Mouse (Mus musculus) ES-Bruce4 (cell line): Measurements from ENCODE around the gene Tekt1. TPM values are rescaled to one million over a fixed set of nuclear protein-coding genes. Genes with fewer than 3 reads are reported as not detected.
A peak's percentile ranks its signal among the peaks of the same experiment; 100 is the strongest.

Source experiments
- H3K27ac ChIP-seq: 2 replicates; pipeline ENCODE4 v1.5.1; 2012; ENCODE audit warnings: low read length, inconsistent platforms; ENCODE audit not compliant: insufficient read depth
- H3K27me3 ChIP-seq: 2 replicates; pipeline ENCODE4 v1.6.1; 2012; ENCODE audit warnings: mild to moderate bottlenecking, low read length, inconsistent platforms; ENCODE audit not compliant: control insufficient read depth, poor library complexity, insufficient read depth, severe bottlenecking
- H3K36me3 ChIP-seq: 2 replicates; pipeline ENCODE4 v1.6.1; 2012; ENCODE audit warnings: inconsistent platforms, mild to moderate bottlenecking, low read length, moderate library complexity; ENCODE audit not compliant: control insufficient read depth, poor library complexity, insufficient read depth, severe bottlenecking
- H3K4me1 ChIP-seq: one replicate; pipeline ENCODE4 v1.8.1; 2011; ENCODE audit warnings: low read length; ENCODE audit not compliant: control insufficient read depth, insufficient read depth
- H3K4me3 ChIP-seq: 2 replicates; pipeline ENCODE4 v1.5.1; 2011; ENCODE audit warnings: low read depth, mild to moderate bottlenecking, low read length
- H3K9ac ChIP-seq: 2 replicates; pipeline ENCODE4 v1.6.1; 2012; ENCODE audit warnings: low read depth, mild to moderate bottlenecking, inconsistent platforms; ENCODE audit not compliant: poor library complexity, severe bottlenecking
- H3K9me3 ChIP-seq: replicated peaks from 2 replicates; pipeline ENCODE4 v1.6.1; 2012; ENCODE audit warnings: mild to moderate bottlenecking, low read length, inconsistent platforms; ENCODE audit not compliant: control insufficient read depth, poor library complexity, insufficient read depth, severe bottlenecking
- CTCF ChIP-seq: IDR thresholded peaks from one replicate; pipeline ENCODE4 v1.8.1; 2011; ENCODE audit warnings: low read depth, low read length
- EP300 ChIP-seq: IDR thresholded peaks from 2 replicates; pipeline ENCODE4 v1.6.1; 2011; ENCODE audit warnings: low read depth, low read length; ENCODE audit not compliant: insufficient read depth
- POLR2A ChIP-seq: IDR thresholded peaks from one replicate; pipeline ENCODE4 v1.8.1; 2011; ENCODE audit warnings: low read length; ENCODE audit not compliant: insufficient read depth
- polyA plus RNA-seq: library from polyadenylated mRNA; stranded (reverse); fragments of >200 nt; gene quantifications from 2 replicates; pipeline ENCODE4 v1.2.4, GENCODE M21; 2011; ENCODE audit warnings: low read depth; ENCODE audit not compliant: missing spikeins, insufficient read depth, insufficient read length

Tekt1 gene
- 0.64 and 0.87 TPM in 2 replicates for polyA plus RNA-seq

DNA sequence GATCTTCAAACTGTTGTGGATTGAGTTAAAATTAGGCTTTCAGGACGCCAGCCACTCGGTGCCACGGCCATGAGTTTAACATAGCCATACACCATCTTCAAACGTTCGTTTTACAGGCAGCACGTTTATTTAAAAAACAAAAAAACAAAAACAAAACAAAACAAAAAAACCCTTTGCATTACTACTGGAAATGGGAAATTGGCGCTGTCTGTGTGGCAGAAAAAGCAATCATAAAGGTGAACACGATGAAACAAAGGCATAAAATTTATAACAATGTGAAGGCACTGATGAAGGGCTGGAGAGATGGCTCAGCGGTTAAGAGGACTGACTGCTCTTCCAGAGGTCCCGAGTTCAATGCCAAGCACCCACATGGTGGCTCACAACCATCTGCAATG, at the start of gene Tekt1:
Gene Tekt1, minus strand, starts transcription at position 96 of the 395 bp plus-strand sequence.
- Histone ChIP-seq H3K27ac (no peak within 1 kb of the TSS), H3K4me3 (peak within 1 kb of the TSS; percentile 18), H3K36me3 (no peaks in the 10 kb centered on the region), H3K27me3 (no peaks in the 10 kb centered on the region), H3K9ac (no peak within 1 kb of the TSS), H3K4me1 (no peaks in the 10 kb centered on the region), H3K9me3 (no peaks in the 10 kb centered on the region)
- TF ChIP-seq CTCF, result no peak
- no peak for TF ChIP-seq EP300
- no peak for TF ChIP-seq POLR2A

DNA sequence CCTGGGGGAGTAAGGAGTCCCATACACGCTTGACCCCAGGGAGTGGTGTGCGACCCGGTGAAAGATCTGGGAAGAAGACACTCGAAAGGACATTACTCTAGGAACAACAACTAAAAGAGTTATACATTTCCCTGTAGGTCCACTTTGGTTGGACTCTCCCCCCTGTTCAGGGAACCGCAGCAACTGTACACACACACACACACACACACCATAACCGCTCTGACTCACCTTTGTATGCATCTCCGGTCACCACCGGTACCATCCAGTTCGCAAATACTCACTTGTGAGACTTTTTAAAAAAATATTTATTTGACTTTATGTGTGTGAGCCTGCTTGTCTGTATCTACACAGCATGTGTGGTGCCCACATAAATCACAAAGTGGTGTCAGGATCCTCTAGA, 49.7 kb upstream of the Tekt1 start:
- Histone ChIP-seq H3K4me1 (peaks cover 4% of the 10 kb centered on the region), H3K36me3 (no peaks in the 10 kb centered on the region), H3K27me3 (no peaks in the 10 kb centered on the region), H3K9me3 (no peaks in the 10 kb centered on the region), H3K4me3 (0 out of 2 replicates have a peak overlapping the region, but pooled peaks have one; percentile 20), H3K27ac (no peak overlapping the region), H3K9ac (peak overlapping the region; percentile 29; the same call in 1 of the 2 replicates)
- TF ChIP-seq CTCF (no peak), EP300 (no peak), POLR2A (no peak)

DNA sequence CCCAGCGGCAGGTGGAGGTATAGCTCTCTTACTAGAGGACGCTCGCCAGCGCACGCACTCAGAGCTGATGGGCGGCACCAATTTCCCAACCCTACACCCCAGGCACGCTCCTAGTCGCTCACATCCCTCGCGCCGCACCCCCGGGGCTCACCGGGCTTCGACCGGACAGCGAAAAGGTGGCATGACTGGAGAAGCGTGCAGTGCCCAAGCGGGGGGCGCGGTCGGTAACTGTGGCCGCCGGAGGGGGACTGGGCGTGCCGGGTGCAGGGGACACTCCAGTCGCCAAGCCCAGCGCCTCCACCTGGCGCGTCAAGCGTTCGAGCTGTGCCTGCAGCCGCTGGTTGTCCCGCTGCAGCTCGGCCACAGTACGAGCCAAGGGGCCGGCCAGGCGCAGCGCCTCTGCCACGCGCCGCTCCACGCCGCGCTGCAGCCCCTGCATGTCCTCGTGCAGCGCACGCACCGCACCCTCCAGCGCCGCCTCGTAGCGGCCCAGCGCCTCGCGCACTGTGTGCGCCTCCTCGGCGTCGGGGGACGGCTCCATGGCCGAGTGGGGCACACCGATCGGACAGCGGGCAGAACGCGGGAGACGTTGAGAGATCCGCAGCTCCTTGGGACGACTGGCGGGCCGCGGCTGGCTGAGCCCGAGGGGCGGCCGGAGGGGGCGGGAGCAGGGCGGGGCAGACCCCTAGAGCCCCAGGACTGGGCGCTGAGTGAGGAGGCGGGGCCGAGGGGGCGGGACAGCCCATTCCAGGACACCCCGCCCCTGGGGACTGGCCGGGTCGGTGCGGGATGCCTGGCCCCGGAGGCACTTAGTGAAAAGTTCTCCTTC, 49.1 kb upstream of the Tekt1 start, which contains the start of gene Smtnl2:
Gene Smtnl2, minus strand, starts transcription at position 621 of the 829 bp plus-strand sequence.
- Histone ChIP-seq H3K4me3 (peak within 1 kb of the TSS; percentile 71), H3K36me3 (no peaks in the 10 kb centered on the region), H3K9ac (peak within 1 kb of the TSS; percentile 29), H3K9me3 (no peaks in the 10 kb centered on the region), H3K27ac (0 out of 2 replicates have a peak within 1 kb of the TSS, but pooled peaks have one; percentile 37), H3K27me3 (no peaks in the 10 kb centered on the region), H3K4me1 (peaks cover 4% of the 10 kb centered on the region)
- TF ChIP-seq CTCF (peak; percentile 42), POLR2A (peak; percentile 29), EP300 (no peak)

DNA sequence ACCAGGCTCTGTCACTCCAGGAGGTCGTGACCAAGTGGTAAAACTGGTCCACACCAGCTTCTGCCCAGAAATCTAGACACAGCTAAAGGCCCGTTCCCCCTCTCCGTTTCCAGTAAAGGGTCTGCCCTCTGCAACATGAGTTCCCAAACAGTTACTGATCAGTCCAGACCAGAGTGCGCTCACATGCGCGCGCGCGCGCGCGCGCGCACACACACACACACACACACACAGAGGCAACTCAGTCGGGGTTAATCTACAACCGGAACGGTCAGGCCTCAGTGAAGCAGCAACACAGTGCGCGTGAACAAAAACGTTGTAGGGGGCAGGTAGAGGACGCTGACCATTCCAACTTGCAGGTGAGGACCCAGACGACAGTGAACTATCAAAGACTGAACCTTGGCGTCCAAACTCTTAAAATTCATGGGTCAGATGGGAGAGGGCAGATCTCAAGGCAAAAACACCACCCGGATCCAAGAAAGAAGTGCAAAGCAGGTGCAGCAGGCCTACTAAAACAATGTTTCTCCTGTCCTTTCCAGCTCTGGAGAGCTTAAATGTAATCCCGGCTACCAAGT, 48.4 kb upstream of the Tekt1 start:
- H3K27ac ChIP-seq, result 0 out of 2 replicates have a peak overlapping the region, but pooled peaks have one; percentile 37
- no peaks in the 10 kb centered on the region for H3K36me3 ChIP-seq
- peak overlapping the region; percentile 71 for H3K4me3 ChIP-seq
- H3K9ac ChIP-seq, result peak overlapping the region; percentile 29; the same call in 1 of the 2 replicates
- TF ChIP-seq EP300 (no peak), CTCF (no peak), POLR2A (no peak)
- H3K27me3 ChIP-seq, result no peaks in the 10 kb centered on the region
- no peaks in the 10 kb centered on the region for H3K9me3 ChIP-seq
- H3K4me1 ChIP-seq, result peaks cover 6% of the 10 kb centered on the region

DNA sequence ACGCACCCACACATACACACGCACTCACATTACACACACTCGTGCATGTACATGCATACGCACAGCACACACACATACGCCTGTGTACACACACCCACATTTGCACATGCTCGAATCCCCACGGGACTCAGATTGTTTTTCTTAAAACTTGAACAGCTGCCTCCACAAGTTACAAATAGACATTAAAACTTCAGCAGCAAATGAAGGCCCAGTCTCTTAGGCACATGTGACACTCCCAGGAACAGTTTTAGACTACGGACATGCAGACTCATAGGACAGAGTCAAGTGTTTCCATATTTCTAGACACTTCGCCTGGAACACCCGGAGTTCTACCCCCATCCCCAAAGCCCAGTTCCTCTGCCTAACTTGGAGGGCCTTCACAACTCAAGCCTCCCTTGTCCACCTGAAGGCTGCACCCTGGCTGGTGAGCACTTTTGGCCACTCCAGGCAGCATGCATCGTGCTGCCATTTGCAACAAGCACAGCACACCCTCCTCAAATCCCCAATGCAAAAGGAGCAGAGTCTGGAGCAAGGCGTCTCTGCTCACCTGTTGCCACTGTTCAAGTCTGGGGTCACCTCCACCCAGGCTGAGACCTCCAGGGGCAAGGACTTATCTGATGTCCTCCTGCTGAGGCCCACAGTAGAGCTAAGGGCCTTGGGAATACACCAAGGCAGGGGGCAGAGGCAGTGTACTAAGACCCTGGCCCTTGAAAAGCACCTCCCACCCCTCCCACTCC, 47.6 kb upstream of the Tekt1 start:
- H3K9ac ChIP-seq, result no peak overlapping the region; the same call in 1 of the 2 replicates
- H3K27me3 ChIP-seq, result no peaks in the 10 kb centered on the region
- no peaks in the 10 kb centered on the region for H3K9me3 ChIP-seq
- no peak overlapping the region for H3K27ac ChIP-seq
- H3K36me3 ChIP-seq, result no peaks in the 10 kb centered on the region
- peak overlapping the region; percentile 17 for H3K4me3 ChIP-seq
- H3K4me1 ChIP-seq, result peaks cover 6% of the 10 kb centered on the region
- no peak for TF ChIP-seq POLR2A
- TF ChIP-seq CTCF, result no peak
- TF ChIP-seq EP300, result no peak
